Mouse (Mus musculus): Measurements from ENCODE around the gene Dydc1. TPM values are rescaled to one million over a fixed set of nuclear protein-coding genes. Genes with fewer than 3 reads are reported as not detected.
"Not testable (repeated sequence)": the region's sequence is repeated elsewhere in the genome, so short reads cannot be mapped to it uniquely, and the experiment has no call there.

Gene Dydc1
- not detected in 2 replicates for polyA plus RNA-seq (2015; fragmentation: Nextera tagmentation; extraction: Ambion mirVana)

DNA sequence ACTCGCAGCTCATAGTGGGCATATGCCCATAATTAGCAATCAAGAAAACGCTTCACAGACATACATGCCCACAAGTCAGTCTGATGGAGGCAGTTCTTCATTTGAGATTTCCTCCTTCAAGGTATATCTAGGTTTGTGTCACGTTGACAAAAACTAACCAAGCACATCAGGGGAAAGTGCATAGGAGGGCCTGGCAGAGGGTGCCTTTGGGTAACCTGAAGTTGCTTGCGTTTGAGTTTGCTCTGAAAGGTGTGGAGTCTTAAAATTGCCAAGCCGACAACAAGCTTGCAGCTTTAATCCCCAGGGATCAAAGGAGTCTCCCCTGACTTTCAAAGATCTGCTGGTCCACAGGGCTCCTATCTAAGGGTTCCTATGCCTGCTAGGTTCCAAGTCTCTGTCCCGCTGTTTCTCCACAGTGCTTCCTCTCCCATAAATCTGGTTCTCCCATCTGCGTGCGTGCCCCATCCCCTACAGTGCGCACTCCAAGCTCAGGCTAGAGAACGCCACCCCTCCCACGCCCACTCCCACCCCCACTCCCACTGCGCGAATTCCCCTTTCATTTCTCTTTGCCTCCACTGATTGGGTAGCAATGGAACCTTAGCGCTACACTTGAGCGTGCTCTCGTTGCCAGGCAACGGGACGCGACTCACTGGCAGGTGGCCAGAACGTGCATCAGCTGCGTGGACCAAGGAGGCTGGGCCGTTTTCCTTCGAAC, at the start of gene Dydc1:
TSS of gene Dydc1 (plus strand) at position 683 of the 715 bp plus-strand sequence.
- peak; percentile 98 for ATAC-seq
- H3K27me3 ChIP-seq, result no peaks in the 10 kb centered on the region
- H3K4me2 ChIP-seq (replicated peaks), result peak within 1 kb of the TSS; percentile 69
- H3K36me3 ChIP-seq, result no peaks in the 10 kb centered on the region
- WGBS, result 12% methylated on average over 23 of the region's 23 CpGs
- H3K4me1 ChIP-seq (replicated peaks), result peaks cover 6% of the 10 kb centered on the region
- no peaks in the 10 kb centered on the region for H3K9me3 ChIP-seq
- H3K27ac ChIP-seq, result no peak within 1 kb of the TSS
- peak within 1 kb of the TSS; percentile 56 for H3K9ac ChIP-seq (replicated peaks)
- peak within 1 kb of the TSS; percentile 48 for H3K4me3 ChIP-seq (replicated peaks)

DNA sequence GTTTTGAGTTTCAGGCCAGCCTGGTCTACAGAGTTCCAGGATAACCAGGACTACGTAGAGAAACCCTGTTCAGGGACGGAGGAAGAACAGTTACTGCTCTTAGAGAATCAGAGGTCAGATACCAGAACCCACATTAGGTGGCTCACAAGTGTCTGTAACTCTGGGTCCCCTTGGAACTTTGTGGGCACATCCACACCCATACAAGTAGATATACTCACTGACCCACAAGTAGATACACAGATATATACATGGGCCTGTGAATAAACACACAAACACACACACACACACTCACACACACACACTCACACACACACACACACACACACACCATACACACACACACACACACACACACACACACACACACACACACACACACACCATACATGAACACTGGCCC, 47.6 kb upstream of the Dydc1 start:
- Histone ChIP-seq H3K9me3 (no peaks in the 10 kb centered on the region), H3K4me1 (replicated peaks) (no peaks in the 10 kb centered on the region), H3K36me3 (no peaks in the 10 kb centered on the region), H3K4me2 (replicated peaks) (no peak overlapping the region), H3K27me3 (no peaks in the 10 kb centered on the region), H3K9ac (replicated peaks) (no peak overlapping the region), H3K4me3 (replicated peaks) (no peak overlapping the region), H3K27ac (no peak overlapping the region)
- 93% methylated on average over 2 of the region's 2 CpGs for WGBS
- no peak for ATAC-seq

DNA sequence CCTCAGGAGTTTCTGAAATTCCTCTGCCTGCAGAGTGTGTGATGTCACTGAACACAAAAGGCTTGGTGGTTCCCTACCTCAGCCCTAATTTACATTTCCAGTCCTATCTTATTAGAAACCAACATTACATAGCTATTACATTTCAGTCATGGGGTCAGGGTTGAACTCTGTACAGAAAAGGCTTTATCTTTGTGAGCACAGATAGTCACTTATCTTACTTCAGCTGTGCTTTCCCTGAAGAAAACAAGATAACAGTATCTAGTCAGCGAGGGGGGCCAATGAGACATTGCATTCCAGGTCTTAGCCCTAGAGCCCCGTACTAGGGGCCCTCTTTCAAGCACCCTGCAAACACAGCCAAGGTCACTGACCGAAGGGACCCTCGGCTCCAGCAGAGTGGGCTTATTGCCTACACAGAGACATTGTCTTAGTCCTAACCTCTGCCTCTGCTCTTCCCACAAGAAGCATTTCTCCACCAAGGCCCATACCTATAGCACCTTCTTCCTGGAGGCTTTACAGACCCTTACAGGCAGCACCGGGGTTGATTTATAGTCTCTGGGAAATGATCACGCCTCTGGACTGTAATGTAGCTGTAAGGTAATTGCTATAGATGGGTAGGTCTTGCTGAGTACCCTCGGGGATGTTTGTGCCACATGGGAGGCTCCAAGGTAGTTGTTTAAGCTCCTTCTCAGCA, 47.0 kb upstream of the Dydc1 start:
- H3K4me1 ChIP-seq (replicated peaks), result no peaks in the 10 kb centered on the region
- WGBS, result 86% methylated on average over 7 of the region's 7 CpGs
- H3K9me3 ChIP-seq, result no peaks in the 10 kb centered on the region
- H3K4me2 ChIP-seq (replicated peaks), result no peak overlapping the region
- H3K27ac ChIP-seq, result no peak overlapping the region
- H3K4me3 ChIP-seq (replicated peaks), result no peak overlapping the region
- ATAC-seq, result no peak
- H3K9ac ChIP-seq (replicated peaks), result no peak overlapping the region
- no peaks in the 10 kb centered on the region for H3K27me3 ChIP-seq
- no peaks in the 10 kb centered on the region for H3K36me3 ChIP-seq

- 83% methylated on average over 4 of the region's 4 CpGs for WGBS
- H3K4me2 ChIP-seq (replicated peaks), result no peak overlapping the region
- no peak overlapping the region for H3K4me3 ChIP-seq (replicated peaks)
These were observed 43.4 kb upstream of the Dydc1 start for GRCm38 (mm10) chr14:41029303-41029702.

GRCm38 (mm10) chr14:41030989-41031513, 41.7 kb upstream of the Dydc1 start:
- WGBS, result 89% methylated on average over 6 of the region's 6 CpGs
- no peak overlapping the region for H3K27ac ChIP-seq
- H3K9me3 ChIP-seq, result no peaks in the 10 kb centered on the region
- H3K9ac ChIP-seq (replicated peaks), result no peak overlapping the region
- H3K4me3 ChIP-seq (replicated peaks), result no peak overlapping the region
- no peaks in the 10 kb centered on the region for H3K4me1 ChIP-seq (replicated peaks)
- no peak for ATAC-seq
- no peak overlapping the region for H3K4me2 ChIP-seq (replicated peaks)
- 0 out of 2 replicates have a peak, but pooled peaks cover 3% of the 10 kb centered on the region for H3K27me3 ChIP-seq
- H3K36me3 ChIP-seq, result no peaks in the 10 kb centered on the region

More at GRCm38 (mm10) chr14:41029303-41029702, 43.4 kb upstream of the Dydc1 start:
- no peak for ATAC-seq
- 0 out of 2 replicates have a peak, but pooled peaks cover 3% of the 10 kb centered on the region for H3K27me3 ChIP-seq
- H3K4me1 ChIP-seq (replicated peaks), result no peaks in the 10 kb centered on the region
- H3K36me3 ChIP-seq, result no peaks in the 10 kb centered on the region
- H3K27ac ChIP-seq, result no peak overlapping the region
- no peaks in the 10 kb centered on the region for H3K9me3 ChIP-seq
- H3K9ac ChIP-seq (replicated peaks), result no peak overlapping the region

- Histone ChIP-seq H3K36me3 (no peaks in the 10 kb centered on the region), H3K27me3 (0 out of 2 replicates have a peak, but pooled peaks cover 3% of the 10 kb centered on the region), H3K4me3 (replicated peaks) (no peak overlapping the region), H3K4me2 (replicated peaks) (no peak overlapping the region), H3K27ac (no peak overlapping the region), H3K9me3 (no peaks in the 10 kb centered on the region), H3K4me1 (replicated peaks) (no peaks in the 10 kb centered on the region), H3K9ac (replicated peaks) (no peak overlapping the region)
- ATAC-seq, result peak; percentile 41; the same call in 1 of the 2 replicates
- WGBS, result 54% methylated on average over 13 of the region's 13 CpGs
These were observed 39.3 kb upstream of the Dydc1 start for GRCm38 (mm10) chr14:41033135-41034110.

- H3K9ac ChIP-seq (replicated peaks), result no peak overlapping the region
- no peak overlapping the region for H3K27ac ChIP-seq
- 38% methylated on average over 6 of the region's 6 CpGs for WGBS
- H3K4me1 ChIP-seq (replicated peaks), result no peaks in the 10 kb centered on the region
- 0 out of 2 replicates have a peak, but pooled peaks cover 3% of the 10 kb centered on the region for H3K27me3 ChIP-seq
- no peaks in the 10 kb centered on the region for H3K9me3 ChIP-seq
- no peak overlapping the region for H3K4me3 ChIP-seq (replicated peaks)
- no peak overlapping the region for H3K4me2 ChIP-seq (replicated peaks)
- peak; percentile 71 for ATAC-seq
- H3K36me3 ChIP-seq, result no peaks in the 10 kb centered on the region
These were observed 37.4 kb upstream of the Dydc1 start for GRCm38 (mm10) chr14:41035146-41035798.

DNA sequence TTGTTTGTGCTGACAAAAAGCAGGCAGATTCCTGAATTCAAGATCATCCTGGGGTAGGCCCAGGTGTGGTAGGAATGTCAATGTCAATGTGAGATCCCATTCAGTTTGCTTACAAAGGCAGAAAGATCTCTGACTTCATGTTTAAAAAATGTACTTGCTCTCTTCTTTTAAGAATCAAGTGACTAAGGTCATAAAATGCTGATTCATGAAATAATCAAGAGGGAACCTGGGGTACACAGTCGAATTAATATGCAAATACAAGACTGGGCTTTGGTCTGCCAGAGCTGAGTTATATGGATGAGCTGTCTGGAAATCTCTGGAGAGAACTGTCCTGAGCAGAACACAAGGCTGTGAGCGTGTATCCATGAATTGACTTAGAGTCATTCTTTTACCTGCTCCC, 25.3 kb upstream of the Dydc1 start:
- Histone ChIP-seq H3K27ac (no peak overlapping the region), H3K27me3 (no peaks in the 10 kb centered on the region), H3K4me3 (replicated peaks) (no peak overlapping the region), H3K36me3 (no peaks in the 10 kb centered on the region), H3K9me3 (no peaks in the 10 kb centered on the region; the same call in 1 of the 2 replicates), H3K4me2 (replicated peaks) (no peak overlapping the region), H3K4me1 (replicated peaks) (no peaks in the 10 kb centered on the region), H3K9ac (replicated peaks) (no peak overlapping the region)
- WGBS, result 83% methylated on average over 2 of the region's 2 CpGs
- no peak for ATAC-seq

DNA sequence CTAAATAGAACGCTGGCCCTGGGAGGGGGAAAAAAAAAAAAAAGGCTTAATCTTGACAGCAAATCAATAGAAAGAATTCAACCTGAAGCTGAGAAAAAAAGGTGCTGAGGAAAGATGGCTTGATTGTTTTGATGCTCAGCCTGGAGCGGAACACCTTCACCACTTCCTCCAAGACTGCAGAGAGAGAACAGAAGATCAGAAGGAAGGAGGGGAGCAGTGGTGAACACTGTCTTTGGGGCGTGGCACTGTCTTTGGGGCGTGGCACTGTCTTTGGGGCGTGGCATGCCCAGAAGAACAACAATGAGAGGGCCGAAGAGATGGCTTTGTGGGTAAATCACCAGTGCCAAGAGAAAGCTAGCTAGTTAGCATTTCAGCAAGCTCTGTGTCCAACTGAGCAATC, 22.2 kb upstream of the Dydc1 start:
- ATAC-seq, result no peak
- WGBS, result 84% methylated on average over 6 of the region's 6 CpGs
- no peaks in the 10 kb centered on the region for H3K36me3 ChIP-seq

GRCm38 (mm10) chr14:41052481-41052880, 20.2 kb upstream of the Dydc1 start:
- H3K9me3 ChIP-seq, result no peaks in the 10 kb centered on the region; the same call in 1 of the 2 replicates
- no peak for ATAC-seq
- no peak overlapping the region for H3K4me2 ChIP-seq (replicated peaks)
- H3K27ac ChIP-seq, result no peak overlapping the region
- H3K4me1 ChIP-seq (replicated peaks), result no peaks in the 10 kb centered on the region
- H3K9ac ChIP-seq (replicated peaks), result no peak overlapping the region
- no peak overlapping the region for H3K4me3 ChIP-seq (replicated peaks)
- no peaks in the 10 kb centered on the region for H3K27me3 ChIP-seq
- 83% methylated on average over 5 of the region's 5 CpGs for WGBS
- H3K36me3 ChIP-seq, result no peaks in the 10 kb centered on the region

More for the DNA sequence above, 22.2 kb upstream of the Dydc1 start:
- Histone ChIP-seq H3K9ac (replicated peaks) (no peak overlapping the region), H3K4me1 (replicated peaks) (no peaks in the 10 kb centered on the region), H3K4me3 (replicated peaks) (no peak overlapping the region), H3K27me3 (no peaks in the 10 kb centered on the region), H3K9me3 (no peaks in the 10 kb centered on the region; the same call in 1 of the 2 replicates), H3K27ac (no peak overlapping the region), H3K4me2 (replicated peaks) (no peak overlapping the region)

GRCm38 (mm10) chr14:41053190-41053589, 19.5 kb upstream of the Dydc1 start:
- WGBS, result 89% methylated on average over 3 of the region's 4 CpGs
- not testable (repeated sequence) for H3K9ac ChIP-seq (replicated peaks); H3K4me2 ChIP-seq (replicated peaks); H3K27me3 ChIP-seq; H3K4me1 ChIP-seq (replicated peaks); ATAC-seq; H3K4me3 ChIP-seq (replicated peaks); H3K27ac ChIP-seq; H3K9me3 ChIP-seq; H3K36me3 ChIP-seq

Data from midbrain, embryonic 13.5 days (tissue).